Mouse (Mus musculus): ENCODE measurements around the gene Cdc73. TPM values are rescaled to one million over a fixed set of nuclear protein-coding genes. Genes with fewer than 3 reads are reported as not detected.

Cdc73 gene
- 10 to 100 TPM; 63.8 to 65.5 TPM for total RNA-seq (2021)
- long read RNA-seq, experiment 1, full-length matches to known transcripts = 23 of 29 reads
- long read RNA-seq, experiment 1, partial matches to known transcripts = 1 of 29 reads
- long read RNA-seq, experiment 1, other reads (novel, unspliced or antisense) = 5 of 29 reads
- long read RNA-seq, experiment 2, full-length matches to known transcripts = 21 of 24 reads
- long read RNA-seq, experiment 2, partial matches to known transcripts = 2 of 24 reads
- long read RNA-seq, experiment 2, other reads (novel, unspliced or antisense) = 1 of 24 reads

- peak; percentile 70 for TF ChIP-seq CTCF (IDR thresholded peaks at IDR 0.05)
- peak; percentile 92 to 93 for DNase-seq (ENCODE audit: extremely low spot score in 1 of 2, low spot score in 2 of 2)
- intact Hi-C loops (cut with DNase I) = loop anchor here (1.0 to 2.0 kb wide), 2 partner anchors 36 to 74 kb away; partner anchors contain the start of genes Trove2 and Uchl5
- H3K27ac ChIP-seq = peak within 1 kb of the TSS; percentile 90
- H3K4me3 ChIP-seq = peak within 1 kb of the TSS; percentile 91
Observed at GRCm38 (mm10) chr1:143702741-143703262, at the start of gene Cdc73. TSS of gene Cdc73 (minus strand) at chr1:143702893.

GRCm38 (mm10) chr1:143745871-143746270 is 43.2 kb upstream of the Cdc73 start:
- Histone ChIP-seq H3K4me3 (no peak overlapping the region), H3K27ac (no peak overlapping the region)
- intact Hi-C loops (cut with DNase I) = no loop called here
- TF ChIP-seq CTCF (IDR thresholded peaks at IDR 0.05) = no peak
- DNase-seq (ENCODE audit: extremely low spot score in 1 of 2, low spot score in 2 of 2) = no peak

- intact Hi-C loops (cut with DNase I) = no loop called here
- DNase-seq (ENCODE audit: extremely low spot score in 1 of 2, low spot score in 2 of 2) = no peak
- Histone ChIP-seq H3K27ac (no peak overlapping the region), H3K4me3 (no peak overlapping the region)
- no peak for TF ChIP-seq CTCF (IDR thresholded peaks at IDR 0.05)
Observed at GRCm38 (mm10) chr1:143742186-143742585, 39.5 kb upstream of the Cdc73 start.

GRCm38 (mm10) chr1:143741331-143741730 is 38.6 kb upstream of the Cdc73 start:
- no peak for DNase-seq (ENCODE audit: extremely low spot score in 1 of 2, low spot score in 2 of 2)
- intact Hi-C loops (cut with DNase I) = no loop called here
- no peak for TF ChIP-seq CTCF (IDR thresholded peaks at IDR 0.05)
- Histone ChIP-seq H3K4me3 (no peak overlapping the region), H3K27ac (no peak overlapping the region)

- Histone ChIP-seq H3K27ac (no peak overlapping the region; the same call in 1 of the 2 replicates), H3K4me3 (no peak overlapping the region; the same call in 1 of the 2 replicates)
- no peak for DNase-seq (ENCODE audit: extremely low spot score in 1 of 2, low spot score in 2 of 2)
- TF ChIP-seq CTCF (IDR thresholded peaks at IDR 0.05) = no peak
- intact Hi-C loops (cut with DNase I) = no loop called here
Observed at GRCm38 (mm10) chr1:143740581-143740980, 37.9 kb upstream of the Cdc73 start.

GRCm38 (mm10) chr1:143739361-143740350 is 37.0 kb upstream of the Cdc73 start:
- Histone ChIP-seq H3K27ac (peak overlapping the region; percentile 90), H3K4me3 (peak overlapping the region; percentile 81)
- DNase-seq (ENCODE audit: extremely low spot score in 1 of 2, low spot score in 2 of 2) = peak; percentile 93 to 95
- intact Hi-C loops (cut with DNase I) = loop anchor here (1.0 kb wide), 1 partner anchor 37 kb away; the partner anchor contains the start of gene Cdc73
- TF ChIP-seq CTCF (IDR thresholded peaks at IDR 0.05) = no peak; the same call in 1 of the 2 replicates

- no peak for TF ChIP-seq CTCF (IDR thresholded peaks at IDR 0.05)
- no peak for DNase-seq (ENCODE audit: extremely low spot score in 1 of 2, low spot score in 2 of 2)
- H3K4me3 ChIP-seq = peak overlapping the region; percentile 81
- intact Hi-C loops (cut with DNase I) = loop anchor here (1.0 kb wide), 1 partner anchor 37 kb away; the partner anchor contains the start of gene Cdc73
- H3K27ac ChIP-seq = peak overlapping the region; percentile 90
Observed at GRCm38 (mm10) chr1:143738811-143739210, 36.1 kb upstream of the Cdc73 start.

GRCm38 (mm10) chr1:143733914-143734410 is 31.3 kb upstream of the Cdc73 start:
- intact Hi-C loops (cut with DNase I) = no loop called here
- no peak for TF ChIP-seq CTCF (IDR thresholded peaks at IDR 0.05)
- no peak overlapping the region for H3K4me3 ChIP-seq
- no peak for DNase-seq (ENCODE audit: extremely low spot score in 1 of 2, low spot score in 2 of 2)
- H3K27ac ChIP-seq = no peak overlapping the region

GRCm38 (mm10) chr1:143731691-143732090 is 29.0 kb upstream of the Cdc73 start:
- TF ChIP-seq CTCF (IDR thresholded peaks at IDR 0.05) = no peak
- H3K4me3 ChIP-seq = no peak overlapping the region
- intact Hi-C loops (cut with DNase I) = no loop called here
- DNase-seq (ENCODE audit: extremely low spot score in 1 of 2, low spot score in 2 of 2) = no peak
- no peak overlapping the region for H3K27ac ChIP-seq

- Histone ChIP-seq H3K27ac (no peak overlapping the region), H3K4me3 (no peak overlapping the region)
- peak; percentile 24 for TF ChIP-seq CTCF (IDR thresholded peaks at IDR 0.05)
- DNase-seq (ENCODE audit: extremely low spot score in 1 of 2, low spot score in 2 of 2) = no peak
- intact Hi-C loops (cut with DNase I) = no loop called here
Observed at GRCm38 (mm10) chr1:143730899-143731298, 28.2 kb upstream of the Cdc73 start.

GRCm38 (mm10) chr1:143727701-143728445 is 25.2 kb upstream of the Cdc73 start:
- no peak for DNase-seq (ENCODE audit: extremely low spot score in 1 of 2, low spot score in 2 of 2)
- intact Hi-C loops (cut with DNase I) = no loop called here
- no peak overlapping the region for H3K4me3 ChIP-seq

More at GRCm38 (mm10) chr1:143727701-143728445, 25.2 kb upstream of the Cdc73 start:
- no peak overlapping the region for H3K27ac ChIP-seq
- no peak for TF ChIP-seq CTCF (IDR thresholded peaks at IDR 0.05)
